Mouse (Mus musculus) c-Kit-positive CD71-positive TER-119-positive erythroid progenitor cells, embryonic 14.5 days (primary cell): Measurements from ENCODE around the gene Ugt1a10.
"Not testable (repeated sequence)": the region's sequence is repeated elsewhere in the genome, so short reads cannot be mapped to it uniquely, and the experiment has no call there.

ENCODE experiments used
- DNase-seq: peaks from one replicate; pipeline ENCODE4 v3.0.0-alpha.2; 2013; ENCODE audit warnings: low spot score

Ugt1a10 gene

DNA sequence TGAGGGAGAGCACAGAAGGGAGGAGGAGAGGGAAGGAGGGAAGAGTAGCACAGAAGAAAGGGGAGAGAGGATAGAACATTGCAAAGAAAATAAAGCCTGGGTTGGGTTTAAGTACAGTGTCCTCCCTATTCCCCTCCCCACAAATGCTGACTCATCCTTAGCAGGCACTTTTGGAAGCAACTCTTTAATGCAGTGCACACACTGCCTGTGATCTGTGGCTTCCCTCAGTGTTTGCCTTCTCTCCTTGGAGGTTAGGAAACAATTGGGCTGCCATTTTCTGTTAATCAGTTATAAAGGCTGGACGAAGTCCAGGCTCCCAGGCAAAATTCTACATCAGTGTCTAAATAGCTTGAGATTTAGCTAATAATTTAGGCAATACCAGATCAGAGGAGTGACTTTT is 85.3 kb downstream of the Ugt1a10 start:
- not testable (repeated sequence) for DNase-seq

DNA sequence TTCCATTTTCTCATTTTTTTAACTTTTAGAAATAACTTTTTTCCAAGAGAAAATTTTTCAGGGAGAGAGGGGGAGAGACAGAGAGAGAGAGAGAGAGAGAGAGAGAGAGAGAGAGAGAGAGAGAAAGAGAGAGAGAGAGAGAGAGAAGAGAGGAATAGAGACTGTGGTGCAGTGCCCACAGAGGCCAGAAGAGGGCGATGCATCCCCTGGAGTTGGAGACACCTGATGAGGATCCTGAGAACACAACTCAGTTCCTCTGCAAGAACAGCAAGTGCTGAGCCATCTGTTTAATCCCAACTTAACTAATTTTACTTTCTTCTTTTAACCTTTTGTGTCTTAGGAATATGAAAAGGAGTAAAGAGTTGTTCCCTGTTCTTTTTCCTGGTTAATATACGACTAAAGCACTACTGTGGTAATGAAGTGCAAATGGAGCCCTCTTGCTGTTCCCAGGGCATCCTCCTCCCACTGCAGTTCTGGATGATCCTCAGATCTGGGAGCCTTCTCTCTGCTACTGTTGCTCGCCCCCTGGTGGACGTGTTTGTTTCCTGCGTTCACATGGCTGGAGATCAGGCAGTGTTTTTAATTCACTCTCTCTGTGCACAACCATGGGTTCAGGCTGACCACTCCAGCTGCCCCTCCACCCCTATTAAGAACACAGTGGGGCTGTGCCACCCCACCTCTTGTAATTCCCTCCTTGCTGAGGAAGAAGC is 88.9 kb downstream of the Ugt1a10 start:
- peak; percentile 16 for DNase-seq

GRCm38 (mm10) chr1:88145278-88145677 is 90.1 kb downstream of the Ugt1a10 start:
- DNase-seq, result not testable (repeated sequence)

DNA sequence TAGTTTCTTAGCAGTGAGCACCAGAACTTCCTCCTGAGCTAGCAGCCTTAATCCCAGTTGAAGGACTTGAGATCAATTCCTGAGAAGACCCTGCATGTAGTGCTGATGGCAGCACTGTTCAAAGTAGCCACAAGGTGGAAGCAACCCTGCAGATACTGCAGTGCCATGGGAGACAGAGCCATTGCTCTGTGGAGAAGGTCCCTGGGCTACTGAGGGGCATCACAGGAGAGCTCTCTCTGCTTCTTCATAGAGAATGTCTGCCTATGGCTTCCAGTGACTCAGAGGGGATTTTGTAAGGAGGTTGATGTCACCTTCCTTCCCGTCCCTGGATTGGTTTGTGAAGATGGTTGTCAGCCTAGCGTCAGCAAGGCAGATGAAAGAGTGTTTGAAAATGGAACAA is 94.9 kb downstream of the Ugt1a10 start:
- not testable (repeated sequence) for DNase-seq

GRCm38 (mm10) chr1:88158430-88158829 is 103.2 kb downstream of the Ugt1a10 start:
- DNase-seq, result no peak

DNA sequence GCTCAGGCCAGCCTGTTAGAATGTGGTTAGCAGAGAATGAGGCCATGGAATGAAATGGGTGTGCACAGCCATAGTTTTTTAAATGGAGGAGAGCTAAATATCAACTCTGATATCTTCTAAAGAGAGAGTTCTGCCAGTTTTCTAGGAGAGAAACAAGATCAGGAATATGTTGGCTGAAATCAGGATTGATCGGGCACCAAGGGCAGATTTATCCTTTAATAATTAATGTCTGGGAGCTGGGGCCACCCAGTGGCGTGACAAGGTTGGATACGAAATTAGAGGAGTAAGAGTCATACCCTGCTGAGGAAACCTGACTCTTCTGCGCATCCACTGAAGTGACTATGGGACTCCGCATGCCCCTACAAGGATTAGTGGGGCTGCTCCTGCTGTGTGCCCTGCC is 110.5 kb downstream of the Ugt1a10 start, which contains the start of gene Ugt1a5:
TSS of gene Ugt1a5 (plus strand) at position 302 of the 400 bp plus-strand sequence.
- no peak for DNase-seq

DNA sequence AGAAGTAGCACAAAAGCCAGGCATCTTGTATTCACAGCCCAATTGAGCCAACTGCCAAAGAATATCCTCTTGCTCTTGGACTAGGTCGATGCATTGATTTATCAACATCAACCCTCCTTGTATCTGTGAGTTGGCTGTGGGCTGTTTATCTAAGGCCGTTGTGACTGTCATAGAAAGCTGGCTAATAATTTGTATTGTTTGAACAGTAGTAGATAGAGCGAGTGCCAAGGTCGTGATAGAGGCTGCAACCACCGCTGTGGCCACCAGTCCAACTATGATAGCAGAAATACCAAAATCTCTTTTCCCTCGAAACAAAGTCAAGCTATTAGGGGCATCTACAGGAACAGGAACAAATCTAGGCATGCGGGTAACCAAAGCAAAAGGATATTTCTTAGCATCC is 117.0 kb downstream of the Ugt1a10 start:
- not testable (repeated sequence) for DNase-seq

GRCm38 (mm10) chr1:88179657-88180056 is 124.5 kb downstream of the Ugt1a10 start:
- no peak for DNase-seq

DNA sequence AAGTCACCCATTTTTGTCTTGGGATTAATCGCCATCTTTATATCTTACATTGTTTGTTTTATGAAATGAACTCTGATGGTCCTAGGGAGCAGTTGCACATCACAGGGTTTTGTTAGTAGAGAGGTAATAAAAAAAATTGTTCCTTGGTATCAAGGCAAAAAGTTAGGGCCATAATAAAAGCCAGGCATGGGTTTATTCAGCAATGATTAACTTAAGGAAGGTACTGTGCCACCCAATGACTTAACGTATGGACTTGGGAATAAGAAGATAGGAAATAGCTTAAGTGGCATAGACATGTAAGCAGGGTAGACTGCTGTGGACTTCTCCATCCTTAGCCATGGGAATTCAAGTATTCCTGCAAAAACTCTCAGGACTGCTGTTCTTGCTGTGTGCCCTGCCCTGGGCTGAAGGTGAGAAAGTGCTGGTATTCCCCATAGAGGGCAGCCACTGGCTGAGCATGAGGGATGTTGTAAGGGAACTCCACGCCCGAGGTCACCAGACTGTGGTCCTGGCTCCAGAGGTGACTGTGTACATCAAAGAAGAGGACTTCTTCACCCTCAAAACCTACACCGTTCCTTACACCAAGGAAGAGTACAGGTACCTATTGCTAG is 131.2 kb downstream of the Ugt1a10 start:
- DNase-seq, result no peak

DNA sequence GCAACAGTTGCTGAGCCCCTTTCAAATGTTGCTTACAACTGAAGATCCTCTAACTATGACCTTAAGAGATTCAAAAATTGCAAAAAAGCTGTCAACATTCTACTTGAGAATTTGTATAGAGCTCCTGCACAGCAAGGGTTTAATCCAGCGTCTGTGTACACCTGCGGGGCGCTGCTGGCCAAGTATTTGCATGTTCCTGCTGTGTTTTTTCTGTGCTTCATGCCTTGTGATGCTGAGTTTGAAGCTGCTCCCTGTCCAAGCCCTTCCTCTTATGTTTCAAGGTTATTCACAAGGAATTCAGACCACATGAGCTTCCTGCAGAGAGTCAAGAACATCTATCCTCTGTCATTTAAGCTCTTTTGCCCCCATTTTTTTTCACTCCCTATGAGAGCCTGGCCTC is 136.9 kb downstream of the Ugt1a10 start:
- DNase-seq, result no peak

DNA sequence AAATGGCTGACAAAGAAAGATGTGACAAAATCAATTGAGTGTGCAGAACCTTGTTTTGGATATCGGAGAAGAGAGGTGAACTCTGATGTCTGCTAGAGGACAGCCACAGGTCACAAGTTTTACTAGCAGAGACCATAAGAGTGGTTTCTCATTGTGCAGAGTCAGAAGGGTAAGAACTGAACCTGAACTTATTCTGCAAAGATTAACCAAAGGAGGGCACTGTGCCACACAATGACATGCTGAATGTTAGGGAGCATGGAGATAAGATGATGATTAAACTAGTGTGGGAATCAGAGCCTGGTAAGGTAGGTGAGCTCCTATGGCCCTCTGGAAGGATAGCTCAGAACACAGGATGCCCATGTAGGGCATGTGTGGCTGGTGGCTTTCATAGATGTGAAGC is 140.5 kb downstream of the Ugt1a10 start:
- DNase-seq, result no peak

- no peak for DNase-seq
Measured at GRCm38 (mm10) chr1:88197443-88197842, 142.3 kb downstream of the Ugt1a10 start.

- no peak for DNase-seq
Measured at GRCm38 (mm10) chr1:88199996-88200395, 144.8 kb downstream of the Ugt1a10 start.

GRCm38 (mm10) chr1:88200456-88200855 is 145.3 kb downstream of the Ugt1a10 start, which contains the start of gene Ugt1a2:
Gene Ugt1a2, plus strand, starts transcription at chr1:88200601.
- DNase-seq, result no peak

GRCm38 (mm10) chr1:88205294-88205922 is 150.2 kb downstream of the Ugt1a10 start, which contains the start of gene Dnajb3:
Gene Dnajb3, minus strand, starts transcription at chr1:88205782.
- peak; percentile 77 for DNase-seq

DNA sequence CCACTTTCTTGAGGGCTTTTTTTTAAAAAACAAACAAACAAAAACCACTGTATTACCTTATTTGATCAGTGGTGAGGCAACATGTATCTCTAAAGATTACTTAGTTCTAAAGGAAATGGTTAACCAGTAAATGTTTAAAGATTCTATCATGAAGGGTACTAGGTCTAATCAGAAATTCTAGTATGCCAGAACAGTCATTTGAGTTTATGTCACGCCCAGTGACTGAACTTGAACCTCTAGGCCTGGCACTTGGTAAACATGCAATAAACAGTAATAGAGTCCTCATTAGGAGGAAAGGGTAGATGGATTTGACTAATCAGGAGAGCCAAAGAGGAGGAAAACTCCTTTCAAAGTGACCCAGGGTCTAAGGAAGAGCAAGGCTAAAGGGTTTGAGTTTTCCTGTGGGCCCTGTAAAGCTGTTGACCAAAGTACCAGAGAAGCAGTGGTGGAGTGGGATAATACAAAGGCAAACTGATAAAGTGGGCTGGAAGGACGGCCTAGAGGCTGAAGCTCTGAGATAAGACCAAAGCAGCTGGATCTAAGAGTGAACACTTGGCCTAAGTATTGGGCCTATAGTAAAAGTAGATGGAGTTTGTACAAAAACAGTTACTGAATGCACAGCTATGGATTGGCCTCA is 151.8 kb downstream of the Ugt1a10 start:
- peak; percentile 83 for DNase-seq

DNA sequence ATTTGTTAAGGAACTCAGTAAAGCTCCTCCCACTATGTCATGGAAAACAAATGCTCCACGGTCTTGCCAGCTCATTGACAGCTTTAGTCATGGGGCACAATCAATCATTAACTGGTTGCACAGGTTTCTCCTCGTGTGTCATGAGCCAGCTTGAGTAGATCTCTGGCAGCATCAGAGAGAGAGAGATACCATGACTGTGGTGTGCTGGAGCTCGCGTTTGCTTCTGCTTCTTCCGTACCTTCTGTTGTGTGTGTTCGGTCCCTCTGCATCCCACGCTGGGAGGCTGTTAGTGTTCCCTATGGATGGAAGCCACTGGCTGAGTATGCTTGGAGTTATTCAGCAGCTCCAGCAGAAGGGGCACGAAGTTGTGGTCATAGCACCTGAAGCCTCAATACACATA is 156.6 kb downstream of the Ugt1a10 start, which contains the start of gene Ugt1a1:
TSS of gene Ugt1a1 (plus strand) at position 148 of the 400 bp plus-strand sequence.
- DNase-seq, result no peak

DNA sequence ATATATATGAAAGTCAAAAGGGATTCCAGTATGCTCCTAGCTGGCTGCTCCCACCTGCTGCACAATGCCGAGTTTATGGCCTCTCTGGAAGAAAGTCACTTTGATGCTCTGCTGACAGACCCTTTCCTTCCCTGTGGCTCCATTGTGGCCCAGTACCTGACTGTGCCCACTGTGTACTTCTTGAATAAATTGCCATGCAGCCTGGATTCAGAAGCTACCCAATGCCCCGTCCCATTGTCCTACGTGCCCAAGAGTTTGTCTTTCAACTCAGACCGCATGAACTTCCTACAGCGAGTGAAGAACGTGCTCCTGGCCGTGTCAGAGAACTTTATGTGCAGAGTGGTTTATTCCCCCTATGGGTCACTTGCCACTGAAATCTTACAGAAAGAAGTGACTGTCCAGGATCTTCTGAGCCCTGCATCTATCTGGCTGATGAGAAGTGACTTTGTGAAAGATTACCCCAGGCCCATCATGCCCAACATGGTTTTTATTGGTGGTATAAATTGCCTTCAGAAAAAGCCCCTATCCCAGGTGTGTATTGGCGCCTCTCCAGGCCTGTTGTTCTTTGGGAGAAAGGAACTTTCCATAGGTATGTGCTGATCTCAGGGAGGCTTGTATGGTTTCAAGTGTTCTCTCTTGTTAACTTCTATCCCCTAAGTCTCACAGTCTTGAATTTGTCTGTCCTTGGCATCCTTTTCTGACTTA is 157.3 kb downstream of the Ugt1a10 start:
- DNase-seq, result no peak

- DNase-seq, result no peak
Measured at GRCm38 (mm10) chr1:88213061-88213460, 157.9 kb downstream of the Ugt1a10 start.

DNA sequence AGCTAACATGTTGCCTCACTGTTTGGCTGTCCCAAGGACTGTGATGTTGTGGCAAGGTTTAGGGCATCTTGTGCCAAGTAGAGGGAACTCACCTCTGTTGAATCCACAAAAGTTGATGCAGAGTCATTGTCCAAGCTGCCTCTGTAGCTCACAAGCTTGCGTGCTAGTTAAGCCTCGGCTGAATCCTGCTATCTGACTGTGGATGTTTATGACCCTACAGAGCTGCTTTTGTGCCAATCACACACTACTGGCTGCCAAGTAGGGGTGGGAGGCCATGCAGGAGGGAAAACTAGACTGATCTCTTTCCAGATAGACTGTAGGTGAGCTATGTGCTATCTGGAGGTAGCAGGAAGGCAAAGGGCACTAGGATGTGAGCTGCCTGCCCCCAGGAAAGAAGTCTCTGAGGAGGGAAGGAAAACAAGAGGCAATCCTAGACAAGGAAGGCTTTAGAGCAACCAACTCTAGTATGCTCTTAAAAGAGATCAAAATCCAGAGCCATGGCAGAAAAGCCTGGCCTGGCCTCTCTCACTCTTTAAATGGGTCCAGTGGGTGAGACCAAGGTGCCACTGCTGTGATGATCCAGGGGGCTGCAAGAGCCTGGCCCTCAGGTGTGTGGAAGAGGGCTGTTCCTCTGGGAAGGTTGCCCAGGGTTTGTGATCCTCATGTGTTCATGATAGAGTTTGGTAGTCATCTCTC is 158.7 kb downstream of the Ugt1a10 start:
- DNase-seq, result no peak

GRCm38 (mm10) chr1:88214462-88214952 is 159.3 kb downstream of the Ugt1a10 start:
- no peak for DNase-seq
